Mouse (Mus musculus): Measurements from ENCODE around the gene Mtmr6. TPM values are rescaled to one million over a fixed set of nuclear protein-coding genes. Genes with fewer than 3 reads are reported as not detected.
A peak's percentile ranks its signal among the peaks of the same experiment; 100 is the strongest.

Gene Mtmr6
- 53.5 and 61.0 TPM in 2 replicates for total RNA-seq (2014; rRNA removed)
- polyA plus RNA-seq (2015; fragmentation: Nextera tagmentation; extraction: Ambion mirVana) = 56.6 and 64.2 TPM in 2 replicates

DNA sequence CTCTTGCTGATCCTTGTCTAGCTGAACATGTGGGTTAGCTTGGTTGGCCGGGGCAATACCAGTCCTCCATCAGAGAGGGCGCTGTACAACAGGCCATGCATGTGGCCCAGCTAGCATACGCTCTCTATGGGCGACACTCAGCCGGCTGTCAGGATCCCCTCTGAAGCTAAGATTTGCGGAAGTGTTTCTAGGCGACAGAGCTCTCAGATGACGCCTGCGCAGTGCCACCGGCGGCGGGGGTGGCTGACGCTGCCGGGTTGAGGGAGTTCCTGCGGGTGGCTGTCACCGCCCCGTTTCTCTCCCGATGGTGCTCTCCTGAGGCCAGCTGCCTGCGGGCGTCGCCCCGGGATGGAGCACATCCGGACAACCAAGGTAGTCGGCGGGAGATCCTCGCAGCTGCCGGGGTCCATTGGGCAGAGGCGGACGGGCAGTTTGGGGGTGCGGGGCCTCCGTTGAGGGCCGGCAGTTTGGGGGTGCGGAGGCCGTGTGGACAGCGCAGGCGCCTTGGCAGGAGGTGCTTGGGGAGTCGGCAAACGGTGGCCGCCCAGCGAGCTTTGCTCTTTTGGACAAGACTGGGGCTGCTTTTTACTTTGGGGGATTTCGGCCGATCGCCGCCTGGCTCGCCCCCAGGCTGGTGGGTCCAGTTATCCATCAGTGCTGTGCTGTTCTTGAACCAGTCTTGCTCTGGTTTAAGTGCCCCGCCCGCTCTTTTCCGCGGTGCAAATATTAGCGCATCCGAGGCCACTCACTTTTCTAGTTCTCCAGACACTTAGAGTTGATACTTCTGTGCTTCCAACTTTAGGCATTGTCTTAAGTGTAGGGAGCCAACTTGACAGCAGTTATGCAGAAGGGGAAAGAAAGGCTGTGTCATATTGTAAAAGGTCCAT lies at the start of gene Mtmr6:
TSS of gene Mtmr6 (plus strand) at position 239 of the 887 bp plus-strand sequence.
- Histone ChIP-seq H3K9me3 (ENCODE audit: low read length) (no peaks in the 10 kb centered on the region), H3K4me2 (ENCODE audit: low read depth) (peak within 1 kb of the TSS; percentile 61), H3K27ac (ENCODE audit: low read depth, low read length) (peak within 1 kb of the TSS; percentile 81), H3K36me3 (ENCODE audit: insufficient read depth) (no peaks in the 10 kb centered on the region), H3K27me3 (ENCODE audit: insufficient read depth, low read length) (no peaks in the 10 kb centered on the region), H3K9ac (peak within 1 kb of the TSS; percentile 78), H3K4me1 (ENCODE audit: insufficient read depth) (peaks cover 11% of the 10 kb centered on the region; the same call in 1 of the 2 replicates), H3K4me3 (ENCODE audit: low read depth, low read length) (peak within 1 kb of the TSS; percentile 96)
- DNase-seq (peak; percentile 99), ATAC-seq (peak; percentile 100)
- under 1% methylated on average over 50 of the region's 51 CpGs for WGBS
- peak; percentile 98 for TF ChIP-seq CTCF (IDR thresholded peaks at IDR 0.05; ENCODE audit: low read depth)

DNA sequence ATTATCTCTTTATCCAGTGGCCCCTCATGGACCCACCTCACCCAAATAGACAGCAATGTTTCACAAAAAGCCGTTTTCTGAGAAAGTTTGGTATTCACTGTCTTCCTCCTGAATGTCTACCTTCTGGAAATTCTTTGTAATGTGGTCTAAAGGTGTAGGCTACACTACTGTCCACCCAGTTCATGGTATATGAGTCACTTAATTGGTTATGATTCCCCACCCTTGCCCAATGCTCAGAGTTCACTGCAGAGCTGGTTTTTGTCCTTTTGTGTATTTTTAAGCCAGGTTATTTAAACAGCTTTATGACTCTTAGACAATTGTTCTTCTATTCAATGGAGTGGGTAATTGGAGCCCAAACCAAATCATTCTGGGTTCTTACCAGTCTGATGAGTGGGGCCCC lies 48.9 kb upstream of the Mtmr6 start:
- no peak overlapping the region for H3K27ac ChIP-seq (ENCODE audit: low read depth, low read length)
- WGBS = 98% methylated on average over 1 of the region's 1 CpGs

DNA sequence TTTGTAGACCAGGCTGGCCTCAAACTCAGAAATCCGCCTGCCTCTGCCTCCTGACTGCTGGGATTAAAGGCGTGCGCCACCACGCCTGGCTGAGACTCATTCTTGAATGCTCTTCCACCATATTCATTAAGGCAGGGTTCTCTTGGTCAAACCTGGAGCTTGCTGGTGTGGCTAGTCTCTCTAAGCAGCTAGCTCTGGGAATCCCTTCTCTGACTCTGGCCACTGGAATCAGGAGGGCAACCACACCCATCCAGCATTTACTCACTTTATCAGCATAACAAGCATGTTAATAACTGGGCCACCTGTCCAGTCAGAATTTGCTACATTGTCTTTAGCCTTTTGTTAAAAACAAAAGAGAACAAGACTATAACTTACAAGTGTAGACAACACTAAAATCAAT lies 47.4 kb upstream of the Mtmr6 start:
- Histone ChIP-seq H3K4me3 (ENCODE audit: low read depth, low read length) (no peak overlapping the region), H3K4me2 (ENCODE audit: low read depth) (no peak overlapping the region), H3K27me3 (ENCODE audit: insufficient read depth, low read length) (no peaks in the 10 kb centered on the region), H3K9me3 (ENCODE audit: low read length) (no peaks in the 10 kb centered on the region), H3K27ac (ENCODE audit: low read depth, low read length) (no peak overlapping the region), H3K36me3 (ENCODE audit: insufficient read depth) (peaks cover 13% of the 10 kb centered on the region), H3K4me1 (ENCODE audit: insufficient read depth) (no peaks in the 10 kb centered on the region), H3K9ac (no peak overlapping the region)
- 96% methylated on average over 4 of the region's 4 CpGs for WGBS
- no peak for TF ChIP-seq CTCF (IDR thresholded peaks at IDR 0.05; ENCODE audit: low read depth)
- no peak for DNase-seq
- ATAC-seq = no peak

More for the DNA sequence above, 48.9 kb upstream of the Mtmr6 start:
- no peak overlapping the region for H3K4me3 ChIP-seq (ENCODE audit: low read depth, low read length)
- H3K4me2 ChIP-seq (ENCODE audit: low read depth) = no peak overlapping the region
- H3K36me3 ChIP-seq (ENCODE audit: insufficient read depth) = peaks cover 13% of the 10 kb centered on the region
- no peak for TF ChIP-seq CTCF (IDR thresholded peaks at IDR 0.05; ENCODE audit: low read depth)
- DNase-seq = no peak
- no peaks in the 10 kb centered on the region for H3K9me3 ChIP-seq (ENCODE audit: low read length)
- H3K4me1 ChIP-seq (ENCODE audit: insufficient read depth) = no peaks in the 10 kb centered on the region
- no peaks in the 10 kb centered on the region for H3K27me3 ChIP-seq (ENCODE audit: insufficient read depth, low read length)
- no peak for ATAC-seq
- no peak overlapping the region for H3K9ac ChIP-seq

DNA sequence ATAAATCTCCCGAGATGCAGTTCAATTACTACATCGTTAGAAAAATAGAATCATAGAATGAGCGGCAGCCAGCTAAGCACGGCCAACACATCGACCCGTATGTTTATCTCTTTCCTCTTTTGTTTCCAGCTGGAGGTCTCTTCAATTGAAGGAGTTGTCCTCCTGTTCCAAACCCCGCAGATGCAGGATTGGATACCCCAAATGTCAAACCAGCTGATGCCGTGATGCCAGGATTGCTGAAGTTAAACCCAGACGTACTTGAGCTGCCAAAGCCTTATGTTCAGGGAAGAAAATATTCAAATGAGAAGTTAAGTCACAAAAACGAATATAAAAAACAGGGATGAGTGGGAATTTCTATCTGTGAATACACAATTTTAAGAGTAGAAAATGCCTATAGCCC lies 45.1 kb upstream of the Mtmr6 start:
- DNase-seq = peak; percentile 82
- 61% methylated on average over 10 of the region's 10 CpGs for WGBS

DNA sequence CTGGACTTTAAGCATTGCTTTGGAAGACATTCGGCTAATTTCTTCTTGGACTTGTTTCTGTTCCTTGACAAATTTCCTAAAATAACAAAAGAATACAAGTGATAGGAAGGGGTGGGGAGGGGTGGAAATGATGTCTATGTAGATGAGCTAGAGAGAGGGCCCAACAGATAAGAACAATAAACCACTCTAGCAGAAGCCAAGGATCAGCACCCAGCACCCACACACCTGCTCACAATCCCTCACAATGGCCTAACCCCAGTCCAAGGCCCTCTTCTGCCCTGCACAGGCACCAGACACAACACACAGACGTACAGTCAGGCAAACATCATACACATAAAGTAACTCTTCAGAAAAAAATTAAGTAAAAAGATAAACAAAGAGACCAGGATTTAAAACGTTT lies 26.5 kb upstream of the Mtmr6 start:
- Histone ChIP-seq H3K36me3 (ENCODE audit: insufficient read depth) (peaks cover 29% of the 10 kb centered on the region), H3K4me2 (ENCODE audit: low read depth) (no peak overlapping the region), H3K27ac (ENCODE audit: low read depth, low read length) (no peak overlapping the region), H3K27me3 (ENCODE audit: insufficient read depth, low read length) (no peaks in the 10 kb centered on the region), H3K4me3 (ENCODE audit: low read depth, low read length) (no peak overlapping the region), H3K9ac (no peak overlapping the region), H3K9me3 (ENCODE audit: low read length) (no peaks in the 10 kb centered on the region), H3K4me1 (ENCODE audit: insufficient read depth) (no peaks in the 10 kb centered on the region)
- WGBS = 83% methylated on average over 3 of the region's 3 CpGs
- ATAC-seq (no peak), DNase-seq (no peak)
- TF ChIP-seq CTCF (IDR thresholded peaks at IDR 0.05; ENCODE audit: low read depth) = no peak

More for the DNA sequence above, 45.1 kb upstream of the Mtmr6 start:
- TF ChIP-seq CTCF (IDR thresholded peaks at IDR 0.05; ENCODE audit: low read depth) = no peak
- no peak overlapping the region for H3K27ac ChIP-seq (ENCODE audit: low read depth, low read length)
- no peak overlapping the region for H3K4me3 ChIP-seq (ENCODE audit: low read depth, low read length)
- H3K27me3 ChIP-seq (ENCODE audit: insufficient read depth, low read length) = no peaks in the 10 kb centered on the region
- no peaks in the 10 kb centered on the region for H3K9me3 ChIP-seq (ENCODE audit: low read length)
- ATAC-seq = peak; percentile 81
- peaks cover 13% of the 10 kb centered on the region for H3K36me3 ChIP-seq (ENCODE audit: insufficient read depth)
- H3K4me2 ChIP-seq (ENCODE audit: low read depth) = no peak overlapping the region
- H3K9ac ChIP-seq = no peak overlapping the region
- H3K4me1 ChIP-seq (ENCODE audit: insufficient read depth) = no peaks in the 10 kb centered on the region

DNA sequence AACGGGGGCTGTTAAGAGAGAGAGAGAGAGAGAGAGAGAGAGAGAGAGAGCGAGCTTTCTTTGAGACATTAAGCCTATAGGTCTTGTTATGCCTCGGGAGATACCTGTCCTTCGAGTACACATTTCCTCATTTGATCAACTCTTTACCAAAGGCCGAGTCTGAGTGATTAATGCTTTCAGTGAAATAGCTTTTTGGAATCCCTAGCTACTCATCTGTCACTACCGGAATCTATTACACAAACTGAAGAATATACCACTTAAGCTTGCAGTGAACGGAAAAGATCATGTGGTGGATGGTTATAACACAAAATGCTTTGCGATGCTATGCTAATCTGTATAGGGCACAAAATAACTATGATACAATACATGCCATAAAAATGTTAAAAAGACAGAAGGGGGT lies 14.7 kb upstream of the Mtmr6 start:
- Histone ChIP-seq H3K9me3 (ENCODE audit: low read length) (no peaks in the 10 kb centered on the region), H3K4me1 (ENCODE audit: insufficient read depth) (peaks cover 3% of the 10 kb centered on the region), H3K4me3 (ENCODE audit: low read depth, low read length) (peak overlapping the region; percentile 77), H3K27ac (ENCODE audit: low read depth, low read length) (peak overlapping the region; percentile 95; the same call in 1 of the 2 replicates), H3K9ac (peak overlapping the region; percentile 87), H3K27me3 (ENCODE audit: insufficient read depth, low read length) (no peaks in the 10 kb centered on the region), H3K4me2 (ENCODE audit: low read depth) (peak overlapping the region; percentile 50), H3K36me3 (ENCODE audit: insufficient read depth) (no peaks in the 10 kb centered on the region)
- ATAC-seq (no peak), DNase-seq (peak; percentile 14)
- 16% methylated on average over 8 of the region's 8 CpGs for WGBS
- no peak for TF ChIP-seq CTCF (IDR thresholded peaks at IDR 0.05; ENCODE audit: low read depth)

DNA sequence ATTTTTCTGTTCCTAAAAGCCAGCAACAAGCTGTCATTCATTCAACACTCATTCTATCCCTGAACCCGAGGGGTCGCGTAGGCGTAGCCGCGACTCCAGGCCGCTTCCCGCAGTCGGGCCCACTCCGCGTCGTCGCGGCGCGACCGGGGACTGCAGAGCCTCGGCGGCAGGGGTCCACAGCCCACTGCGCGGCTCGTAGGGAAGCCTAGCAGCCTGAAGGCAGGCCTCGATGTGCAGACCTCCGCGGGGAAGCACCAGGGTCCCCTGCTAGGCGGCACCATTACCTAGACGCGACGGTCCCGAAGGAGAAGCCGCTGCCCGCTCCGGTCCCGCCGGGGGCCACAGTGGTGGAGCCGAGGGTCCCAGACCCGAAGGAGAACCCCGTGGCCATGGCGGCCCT lies 14.1 kb upstream of the Mtmr6 start:
- peak overlapping the region; percentile 87 for H3K9ac ChIP-seq
- no peaks in the 10 kb centered on the region for H3K27me3 ChIP-seq (ENCODE audit: insufficient read depth, low read length)
- no peak for TF ChIP-seq CTCF (IDR thresholded peaks at IDR 0.05; ENCODE audit: low read depth)
- peak overlapping the region; percentile 95 for H3K27ac ChIP-seq (ENCODE audit: low read depth, low read length)
- no peaks in the 10 kb centered on the region for H3K36me3 ChIP-seq (ENCODE audit: insufficient read depth)
- ATAC-seq (peak; percentile 66), DNase-seq (no peak)
- peak overlapping the region; percentile 50 for H3K4me2 ChIP-seq (ENCODE audit: low read depth)
- H3K4me3 ChIP-seq (ENCODE audit: low read depth, low read length) = peak overlapping the region; percentile 77
- WGBS = under 1% methylated on average over 39 of the region's 39 CpGs
- H3K9me3 ChIP-seq (ENCODE audit: low read length) = no peaks in the 10 kb centered on the region
- H3K4me1 ChIP-seq (ENCODE audit: insufficient read depth) = peaks cover 3% of the 10 kb centered on the region

All from forebrain, postnatal 0 days (tissue).